Comparison of ENCODE assay signal across 9 mouse cellular contexts in the genomic region with DNA sequence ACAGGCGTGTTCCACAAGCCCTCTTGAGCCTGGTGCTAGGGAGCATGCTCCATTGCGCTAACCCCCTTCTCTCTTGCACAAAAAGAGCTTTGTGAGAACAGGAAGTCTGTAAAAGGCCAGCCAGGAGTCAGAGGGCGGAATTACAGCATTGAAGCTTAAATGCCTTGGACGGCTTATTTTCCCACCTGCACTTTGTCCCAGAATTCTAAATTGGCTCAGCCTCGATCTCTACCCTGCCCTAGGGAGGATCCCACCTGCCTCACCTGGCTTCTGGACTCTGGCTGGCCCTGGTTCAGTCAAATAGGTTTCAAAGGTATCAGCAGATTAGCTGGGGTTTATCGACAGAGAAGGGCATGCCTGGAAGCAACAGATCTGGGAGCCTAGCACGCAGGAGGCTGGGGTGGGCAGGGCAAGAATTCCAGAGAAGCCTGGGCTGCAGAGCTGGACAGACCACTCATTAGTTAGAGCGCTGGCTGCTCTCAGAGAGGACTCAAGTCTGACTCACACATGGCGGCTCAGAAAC. TPM values are rescaled to one million over a fixed set of nuclear protein-coding genes. Genes with fewer than 3 reads are reported as not detected.
DNase-seq lines count a peak whose midpoint lies in the region; ATAC-seq and TF ChIP-seq lines count a peak whose summit lies in the region.
"Had no signal": no experiment of that assay in that cellular context is flagged by ENCODE, and none has a peak within 500 bp of the region (broad histone marks: within the 10 kb centered on the region; RNA-seq: fewer than 3 reads in every experiment).

No protein-coding gene starts in this region.

- no peak for TF ChIP-seq EP300 in lung, postnatal 0 days (IDR thresholded peaks at IDR 0.05)

- no peak overlapping the region for H3K4me3 ChIP-seq in heart, embryonic 11.5 days (ENCODE audit: low read depth, low read length)
- no peak overlapping the region for H3K4me3 ChIP-seq in brown adipose tissue, adult 24 weeks (ENCODE audit: insufficient read depth, low read depth, low read length)
- no peak overlapping the region for H3K4me3 ChIP-seq in hindbrain, embryonic 15.5 days
- H3K4me3 ChIP-seq in lung, postnatal 0 days (ENCODE audit: low read depth, low read length): no peak overlapping the region
- H3K4me3 ChIP-seq: neural tube, embryonic 12.5 days had no signal

- WGBS in heart, embryonic 11.5 days (ENCODE audit: insufficient replicate concordance): 40% methylated on average over 9 of the region's 9 CpGs
- WGBS in hindbrain, embryonic 15.5 days: 74% methylated on average over 9 of the region's 9 CpGs
- 27% methylated on average over 9 of the region's 9 CpGs for WGBS in lung, postnatal 0 days

- H3K27me3 ChIP-seq in heart, embryonic 11.5 days (ENCODE audit: control insufficient read depth, insufficient read depth, low read length): no peaks in the 10 kb centered on the region
- H3K27me3 ChIP-seq in hindbrain, embryonic 15.5 days: no peaks in the 10 kb centered on the region
- H3K27me3 ChIP-seq in lung, postnatal 0 days (replicated peaks; ENCODE audit: insufficient read depth, low read length): no peaks in the 10 kb centered on the region
- H3K27me3 ChIP-seq: neural tube, embryonic 12.5 days had no signal

- peaks cover 23% of the 10 kb centered on the region for H3K4me1 ChIP-seq in heart, embryonic 11.5 days (ENCODE audit: control insufficient read depth, insufficient read depth, low read length)
- H3K4me1 ChIP-seq in brown adipose tissue, adult 24 weeks (ENCODE audit: control insufficient read depth, insufficient read depth, insufficient read length, low read length): peaks cover 4% of the 10 kb centered on the region
- no peaks in the 10 kb centered on the region for H3K4me1 ChIP-seq in hindbrain, embryonic 15.5 days (replicated peaks)
- peaks cover 23% of the 10 kb centered on the region; the same call in 1 of the 2 replicates for H3K4me1 ChIP-seq in lung, postnatal 0 days (ENCODE audit: insufficient read depth, low read depth, low read length)

- no peaks in the 10 kb centered on the region; the same call in 1 of the 2 replicates for H3K9me3 ChIP-seq in heart, embryonic 11.5 days (replicated peaks; ENCODE audit: control insufficient read depth, low read length)
- no peaks in the 10 kb centered on the region for H3K9me3 ChIP-seq in hindbrain, embryonic 15.5 days
- no peaks in the 10 kb centered on the region for H3K9me3 ChIP-seq in lung, postnatal 0 days (ENCODE audit: low read length)

- peaks cover 4% of the 10 kb centered on the region; the same call in 1 of the 2 replicates for H3K36me3 ChIP-seq in heart, embryonic 11.5 days (ENCODE audit: control insufficient read depth, insufficient read depth, low read length)
- no peaks in the 10 kb centered on the region for H3K36me3 ChIP-seq in hindbrain, embryonic 15.5 days
- H3K36me3 ChIP-seq in lung, postnatal 0 days (ENCODE audit: insufficient read depth, low read length): no peaks in the 10 kb centered on the region
- H3K36me3 ChIP-seq: neural tube, embryonic 12.5 days had no signal

- no peak overlapping the region for H3K9ac ChIP-seq in heart, embryonic 11.5 days (ENCODE audit: low read depth, low read length)
- H3K9ac ChIP-seq in hindbrain, embryonic 15.5 days: no peak overlapping the region
- no peak overlapping the region for H3K9ac ChIP-seq in lung, postnatal 0 days (replicated peaks; ENCODE audit: low read depth)
- H3K9ac ChIP-seq: neural tube, embryonic 12.5 days had no signal

- H3K27ac ChIP-seq in heart, embryonic 11.5 days (ENCODE audit: low read depth, low read length): peak overlapping the region; percentile 57
- H3K27ac ChIP-seq in brown adipose tissue, adult 24 weeks (replicated peaks; ENCODE audit: low read depth, low read length): peak overlapping the region; percentile 36; the same call in 1 of the 2 replicates
- peak overlapping the region; percentile 51; the same call in 1 of the 2 replicates for H3K27ac ChIP-seq in hindbrain, embryonic 15.5 days (replicated peaks)
- H3K27ac ChIP-seq in lung, postnatal 0 days (ENCODE audit: low read length): peak overlapping the region; percentile 79
- H3K27ac ChIP-seq: neural tube, embryonic 12.5 days had no signal

- intact Hi-C loops in heart, postnatal 14 days (cut with DNase I): loop anchor here (5.0 kb wide), 1 partner anchor 91 kb away; no protein-coding TSS in a partner anchor
- intact Hi-C loops in left cerebral cortex, postnatal 4 days (cut with DNase I): no loop called here

- DNase-seq in heart, postnatal 14 days: no peak
- DNase-seq in lung, postnatal 0 days (ENCODE audit: low spot score): peak; percentile 76
- DNase-seq in adrenal gland, adult (ENCODE audit: inconsistent age in 2 of 2, low spot score in 1 of 2): no peak
- DNase-seq in left cerebral cortex, postnatal 4 days: no peak
- DNase-seq in spleen, adult 12 weeks (ENCODE audit: low spot score): no peak

- peak overlapping the region; percentile 34; the same call in 1 of the 2 replicates for H3K4me2 ChIP-seq in heart, embryonic 11.5 days
- H3K4me2 ChIP-seq in hindbrain, embryonic 15.5 days: no peak overlapping the region
- H3K4me2 ChIP-seq in lung, postnatal 0 days (replicated peaks; ENCODE audit: low read depth, low read length): no peak overlapping the region; the same call in 1 of the 2 replicates
- H3K4me2 ChIP-seq: neural tube, embryonic 12.5 days had no signal

- no peak for TF ChIP-seq CTCF in lung, postnatal 0 days (IDR thresholded peaks at IDR 0.05)

- no peak for ATAC-seq in heart, embryonic 11.5 days (replicated peaks; ENCODE audit: insufficient number of reproducible peaks, low FRiP score, low TSS enrichment)
- no peak for ATAC-seq in hindbrain, embryonic 15.5 days (ENCODE audit: low FRiP score, low read depth)
- peak; percentile 61 for ATAC-seq in lung, postnatal 0 days

RNA-seq across cellular contexts. Expression of a gene that starts 7.4 kb away (rescaled TPM):
- polyA plus RNA-seq in heart, embryonic 11.5 days (2014; fragmentation: Nextera tagmentation; extraction: Ambion mirVana): 0.40 and 1.0 TPM in 2 replicates
- total RNA-seq in heart, postnatal 14 days (2021): 1 to 10 TPM; 4.5 to 5.4 TPM
- not detected in 2 replicates for polyA plus RNA-seq in brown adipose tissue, adult 24 weeks (2012; ENCODE audit: insufficient read depth, insufficient read length, missing spikeins)
- 1.3 and 1.4 TPM in 2 replicates for polyA plus RNA-seq in hindbrain, embryonic 15.5 days (2015; fragmentation: Nextera tagmentation; extraction: Ambion mirVana)
- 0.57 and 0.69 TPM in 2 replicates for polyA plus RNA-seq in lung, postnatal 0 days (2015; fragmentation: Nextera tagmentation; extraction: Ambion mirVana)
- 1 to 10 TPM; 2.6 to 3.3 TPM for total RNA-seq in left cerebral cortex, postnatal 4 days (2021)

RNA-seq across cellular contexts. Expression of a gene that starts 8.1 kb away (rescaled TPM):
- 1,233 and 1,252 TPM in 2 replicates for polyA plus RNA-seq in heart, embryonic 11.5 days (2014; fragmentation: Nextera tagmentation; extraction: Ambion mirVana)
- 1,000 to 10,000 TPM; 1,285 to 1,330 TPM for total RNA-seq in heart, postnatal 14 days (2021)
- 495 and 669 TPM in 2 replicates for polyA plus RNA-seq in brown adipose tissue, adult 24 weeks (2012; ENCODE audit: insufficient read depth, insufficient read length, missing spikeins)
- polyA plus RNA-seq in hindbrain, embryonic 15.5 days (2015; fragmentation: Nextera tagmentation; extraction: Ambion mirVana): 985 and 993 TPM in 2 replicates
- 1,234 and 1,299 TPM in 2 replicates for polyA plus RNA-seq in lung, postnatal 0 days (2015; fragmentation: Nextera tagmentation; extraction: Ambion mirVana)
- 100 to 1,000 TPM; 486 to 495 TPM for total RNA-seq in left cerebral cortex, postnatal 4 days (2021)

RNA-seq across cellular contexts. Expression of a gene that starts 14.2 kb away (rescaled TPM):
- polyA plus RNA-seq in heart, embryonic 11.5 days (2014; fragmentation: Nextera tagmentation; extraction: Ambion mirVana): 159 and 164 TPM in 2 replicates
- total RNA-seq in heart, postnatal 14 days (2021): 100 to 1,000 TPM; 158 to 159 TPM
- polyA plus RNA-seq in brown adipose tissue, adult 24 weeks (2012; ENCODE audit: insufficient read depth, insufficient read length, missing spikeins): 181 and 274 TPM in 2 replicates
- 82.4 and 91.7 TPM in 2 replicates for polyA plus RNA-seq in hindbrain, embryonic 15.5 days (2015; fragmentation: Nextera tagmentation; extraction: Ambion mirVana)
- polyA plus RNA-seq in lung, postnatal 0 days (2015; fragmentation: Nextera tagmentation; extraction: Ambion mirVana): 52.7 and 64.3 TPM in 2 replicates
- 10 to 100 TPM; 59.6 to 61.5 TPM for total RNA-seq in left cerebral cortex, postnatal 4 days (2021)

RNA-seq across cellular contexts. Expression of a gene that starts 20.2 kb away (rescaled TPM):
- 0.13 and 0.14 TPM in 2 replicates for polyA plus RNA-seq in heart, embryonic 11.5 days (2014; fragmentation: Nextera tagmentation; extraction: Ambion mirVana)
- 10 to 100 TPM; 35.7 to 38.7 TPM for total RNA-seq in heart, postnatal 14 days (2021)
- 0.52 TPM in 1 of 2 replicates, not detected in the other for polyA plus RNA-seq in brown adipose tissue, adult 24 weeks (2012; ENCODE audit: insufficient read depth, insufficient read length, missing spikeins)
- polyA plus RNA-seq in hindbrain, embryonic 15.5 days (2015; fragmentation: Nextera tagmentation; extraction: Ambion mirVana): 2.6 and 2.8 TPM in 2 replicates
- polyA plus RNA-seq in lung, postnatal 0 days (2015; fragmentation: Nextera tagmentation; extraction: Ambion mirVana): 0.12 and 0.15 TPM in 2 replicates
- 10 to 100 TPM; 47.4 to 53.8 TPM for total RNA-seq in left cerebral cortex, postnatal 4 days (2021)

RNA-seq across cellular contexts. Expression of a gene that starts 27.0 kb away (rescaled TPM):
- 47.4 and 48.6 TPM in 2 replicates for polyA plus RNA-seq in heart, embryonic 11.5 days (2014; fragmentation: Nextera tagmentation; extraction: Ambion mirVana)
- total RNA-seq in heart, postnatal 14 days (2021): 10 to 100 TPM; 21.7 to 23.0 TPM
- polyA plus RNA-seq in brown adipose tissue, adult 24 weeks (2012; ENCODE audit: insufficient read depth, insufficient read length, missing spikeins): 17.0 and 17.6 TPM in 2 replicates
- 102 and 107 TPM in 2 replicates for polyA plus RNA-seq in hindbrain, embryonic 15.5 days (2015; fragmentation: Nextera tagmentation; extraction: Ambion mirVana)
- 64.6 and 71.2 TPM in 2 replicates for polyA plus RNA-seq in lung, postnatal 0 days (2015; fragmentation: Nextera tagmentation; extraction: Ambion mirVana)
- total RNA-seq in left cerebral cortex, postnatal 4 days (2021): 10 to 100 TPM; 57.0 to 59.9 TPM
